Mouse (Mus musculus) G1E-ER4 (cell line): ENCODE results near the gene Slc2a9. TPM values are rescaled to one million over a fixed set of nuclear protein-coding genes. Genes with fewer than 3 reads are reported as not detected.

ENCODE experiments used
- GATA1 ChIP-seq: IDR thresholded peaks from one replicate; pipeline ENCODE4 v1.8.0; 2012; ENCODE audit warnings: low read length, inconsistent platforms
- polyA plus RNA-seq: library from polyadenylated mRNA; stranded (reverse); fragments of >175 nt; gene quantifications from 2 replicates; pipeline ENCODE4 v1.2.3, GENCODE M21; 2012

The Slc2a9 gene
- polyA plus RNA-seq, 1 experiment = 0.13 TPM

- no peak for TF ChIP-seq GATA1
These were observed 17.0 kb downstream of the Slc2a9 start for GRCm38 (mm10) chr5:38485946-38486345.

GRCm38 (mm10) chr5:38483518-38484110 is 19.3 kb downstream of the Slc2a9 start:
- no peak for TF ChIP-seq GATA1

- no peak for TF ChIP-seq GATA1
These were observed 21.9 kb downstream of the Slc2a9 start for GRCm38 (mm10) chr5:38480822-38481707.

- TF ChIP-seq GATA1 = no peak
These were observed 22.8 kb downstream of the Slc2a9 start for GRCm38 (mm10) chr5:38479908-38480725.

GRCm38 (mm10) chr5:38479027-38479426 is 23.9 kb downstream of the Slc2a9 start:
- no peak for TF ChIP-seq GATA1

GRCm38 (mm10) chr5:38477731-38478445 is 25.1 kb downstream of the Slc2a9 start:
- no peak for TF ChIP-seq GATA1

- TF ChIP-seq GATA1 = no peak
These were observed 25.9 kb downstream of the Slc2a9 start for GRCm38 (mm10) chr5:38476861-38477565.

GRCm38 (mm10) chr5:38470881-38471280 is 32.1 kb downstream of the Slc2a9 start:
- no peak for TF ChIP-seq GATA1

GRCm38 (mm10) chr5:38469891-38470578 is 32.9 kb downstream of the Slc2a9 start:
- no peak for TF ChIP-seq GATA1

- no peak for TF ChIP-seq GATA1
These were observed 36.3 kb downstream of the Slc2a9 start for GRCm38 (mm10) chr5:38466569-38467110.

- TF ChIP-seq GATA1 = no peak
These were observed 41.7 kb downstream of the Slc2a9 start for GRCm38 (mm10) chr5:38461261-38461660.

GRCm38 (mm10) chr5:38450936-38451335 is 52.0 kb downstream of the Slc2a9 start:
- no peak for TF ChIP-seq GATA1

- no peak for TF ChIP-seq GATA1
These were observed 53.3 kb downstream of the Slc2a9 start for GRCm38 (mm10) chr5:38449607-38450006.

GRCm38 (mm10) chr5:38448121-38448520 is 54.8 kb downstream of the Slc2a9 start:
- TF ChIP-seq GATA1 = no peak
